Mouse (Mus musculus): ENCODE measurements around the gene Rab3gap1.

Gene Rab3gap1

DNA sequence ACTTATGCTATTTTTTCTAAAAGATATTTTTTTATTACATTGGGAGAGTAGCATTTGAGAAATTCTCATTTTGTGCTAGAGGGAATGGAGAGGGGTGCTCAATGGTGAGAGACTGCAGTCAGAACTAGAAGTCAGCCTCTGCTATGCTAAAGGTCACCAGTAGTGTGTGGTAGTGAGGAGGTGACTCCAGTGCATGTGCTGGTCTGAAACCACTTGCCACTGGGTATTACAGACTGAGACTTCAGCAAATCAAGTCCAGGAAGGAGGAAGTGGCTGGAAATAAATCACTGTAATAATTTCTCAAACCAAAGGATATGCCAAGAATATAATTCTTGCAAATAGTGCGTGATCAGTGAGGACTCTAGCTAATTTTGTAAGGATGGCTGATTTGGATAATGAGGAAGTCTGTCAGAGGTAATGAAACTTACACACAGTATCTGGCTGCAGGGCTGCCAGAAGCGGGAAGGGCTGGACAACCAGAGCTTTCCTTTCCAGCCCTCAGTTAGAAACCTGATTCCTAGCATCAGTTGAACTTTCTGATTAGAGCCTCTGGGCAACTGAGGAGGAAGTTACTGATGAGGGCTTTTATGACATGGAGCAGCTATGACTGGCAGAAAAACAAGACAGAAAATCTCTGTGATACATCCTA is 112.5 kb downstream of the Rab3gap1 start:
- DNase-seq (ENCODE audit: low read depth, low spot score), result peak; percentile 14

DNA sequence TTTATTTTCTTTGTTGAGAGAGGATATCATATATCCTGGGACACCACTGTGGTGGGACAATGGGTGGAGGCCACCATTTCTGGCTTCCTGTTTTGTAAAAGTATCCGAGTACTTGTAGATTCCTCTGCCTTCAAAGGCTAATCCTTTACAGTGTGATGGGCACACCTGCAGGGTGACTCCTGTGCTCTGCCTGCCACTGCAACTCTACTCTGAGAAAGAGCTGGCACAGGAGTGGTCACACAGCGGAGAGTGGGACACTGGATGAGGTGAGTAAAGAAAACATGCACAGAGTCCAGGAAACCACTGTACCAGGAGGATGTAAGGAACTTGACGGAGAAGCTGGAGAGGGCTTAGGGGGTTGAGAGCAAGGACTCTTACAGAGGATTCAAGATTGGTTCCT is 113.7 kb downstream of the Rab3gap1 start:
- no peak for DNase-seq (ENCODE audit: low read depth, low spot score)

DNA sequence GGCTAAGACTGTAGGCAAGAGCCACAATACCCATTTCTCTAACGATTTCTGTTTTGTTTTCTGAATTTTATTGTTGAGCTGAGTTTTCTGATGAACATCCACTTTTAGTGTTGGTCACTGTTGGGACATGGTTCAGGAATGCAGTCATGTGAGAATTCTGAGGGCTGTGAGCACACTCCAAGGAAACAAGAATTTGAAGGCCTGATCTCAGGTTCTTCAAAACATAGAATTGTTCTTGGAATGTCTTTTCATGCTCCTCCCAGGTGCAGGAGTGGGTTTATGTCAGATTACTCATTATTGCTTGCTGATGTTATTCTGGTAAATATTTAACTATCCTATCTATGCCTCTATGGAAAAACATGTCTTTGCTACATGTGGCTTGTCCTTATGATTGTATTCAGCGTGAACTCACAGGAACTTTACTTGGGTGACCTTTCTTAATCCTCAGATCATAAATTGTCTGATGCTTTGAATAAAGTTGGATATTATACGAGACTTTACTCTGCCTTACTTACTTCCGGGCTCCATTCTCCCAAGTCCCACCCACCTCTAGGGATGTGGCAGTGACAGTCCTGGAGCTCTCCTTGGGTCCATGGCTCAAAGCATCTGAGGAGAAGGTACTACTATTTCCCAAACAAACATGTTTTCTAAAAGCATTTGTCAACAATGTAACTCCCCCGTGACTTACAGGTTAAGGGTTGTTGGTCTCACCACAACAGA is 114.9 kb downstream of the Rab3gap1 start:
- DNase-seq (ENCODE audit: low read depth, low spot score), result no peak

DNA sequence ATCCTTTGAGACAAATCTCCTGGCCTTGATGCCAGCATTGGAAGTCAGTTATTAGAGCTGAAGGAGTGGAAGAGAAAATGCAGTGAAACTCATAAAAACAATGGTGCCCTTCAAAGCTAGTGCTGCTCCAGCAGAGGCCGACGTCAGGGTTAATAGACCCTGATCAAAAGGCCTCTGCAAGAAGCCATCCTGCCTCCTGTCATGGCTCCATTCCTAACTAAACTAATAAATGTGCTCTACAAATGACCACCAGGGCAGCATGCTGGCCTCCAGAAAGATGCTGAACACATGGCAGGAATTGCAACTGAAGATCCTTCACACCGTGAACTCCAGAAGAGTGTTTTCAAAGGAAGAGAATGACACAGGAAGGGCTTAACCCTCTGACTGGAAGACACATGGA is 116.8 kb downstream of the Rab3gap1 start:
- peak; percentile 17 for DNase-seq (ENCODE audit: low read depth, low spot score)

DNA sequence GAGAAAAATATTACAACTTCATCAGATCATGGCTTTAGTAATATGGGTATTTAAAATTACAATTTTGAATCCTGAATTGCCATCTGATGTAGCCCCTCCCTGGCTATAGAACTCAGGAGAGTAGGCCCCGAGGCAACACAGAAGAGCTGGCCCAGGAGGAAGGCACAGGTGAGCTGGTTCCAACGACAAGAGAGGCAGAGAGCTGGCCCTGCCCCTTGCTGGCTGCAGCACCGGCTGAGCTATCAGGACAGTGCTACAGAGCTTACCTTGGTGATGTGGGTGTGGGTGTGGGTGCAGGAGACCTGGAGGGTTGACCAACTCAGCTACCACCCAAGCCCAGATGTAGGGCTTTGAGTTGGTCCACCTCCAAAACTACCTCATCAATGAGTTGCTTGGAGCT is 119.7 kb downstream of the Rab3gap1 start:
- DNase-seq (ENCODE audit: low read depth, low spot score), result no peak

DNA sequence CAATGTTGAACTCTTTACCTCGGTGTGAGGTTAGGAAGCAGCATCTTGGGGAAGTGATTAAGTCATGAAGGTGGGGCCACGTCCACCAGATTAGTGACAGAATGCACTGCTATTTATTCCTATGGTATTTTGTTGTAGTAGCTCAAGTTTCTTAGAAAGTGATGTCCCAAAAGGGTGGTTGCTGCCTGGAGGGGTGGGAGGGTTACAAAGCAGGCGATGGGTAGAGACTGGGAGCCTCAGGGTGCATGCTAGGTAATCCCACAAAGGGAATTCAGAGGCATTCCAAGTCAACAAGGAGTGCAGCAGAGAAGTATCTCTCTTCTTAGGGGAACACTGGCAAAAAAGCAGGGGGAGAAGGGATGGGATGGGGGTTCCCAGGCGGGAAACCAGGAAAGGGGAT is 120.8 kb downstream of the Rab3gap1 start:
- DNase-seq (ENCODE audit: low read depth, low spot score), result no peak

DNA sequence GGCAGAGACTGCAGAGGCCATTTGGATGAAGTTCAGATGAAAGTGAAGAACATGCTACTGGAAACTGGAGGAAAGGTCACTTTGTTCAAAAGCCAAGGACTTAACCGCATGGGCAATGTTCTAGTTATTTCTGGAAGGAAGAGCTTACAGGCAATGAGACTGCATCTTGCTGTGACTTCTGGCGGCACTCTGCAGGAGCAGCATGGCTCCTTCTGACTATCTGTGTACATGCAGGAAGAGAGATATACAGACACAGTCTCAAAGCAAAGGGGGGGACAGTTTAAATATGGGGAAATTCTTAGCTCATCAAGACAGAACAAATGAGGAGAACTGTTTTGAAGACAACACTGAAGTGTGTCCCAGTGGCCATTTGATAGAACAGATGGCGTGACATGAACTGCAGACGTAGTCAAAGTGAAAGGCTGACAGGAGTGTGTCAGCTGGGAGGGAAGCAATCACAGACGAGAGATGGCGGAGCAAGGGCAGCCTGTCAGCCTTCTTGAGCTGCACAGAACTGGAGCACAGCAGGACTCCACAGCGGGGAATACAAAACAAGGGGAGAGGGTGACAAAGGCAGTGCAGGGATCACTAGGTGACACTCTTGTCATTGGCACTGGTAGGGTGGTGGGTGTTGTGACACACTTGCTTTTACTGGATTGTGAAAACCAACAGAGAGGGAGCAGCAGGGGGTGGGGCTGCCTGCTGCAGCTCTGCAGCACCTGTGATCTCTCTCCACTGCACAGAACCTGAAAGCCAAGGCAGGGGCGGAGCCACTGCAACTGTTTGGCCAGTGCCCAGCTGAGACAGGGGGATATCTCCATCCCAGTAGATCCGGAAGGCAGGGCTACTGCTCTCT is 121.5 kb downstream of the Rab3gap1 start:
- no peak for DNase-seq (ENCODE audit: low read depth, low spot score)
